Mouse (Mus musculus): Measurements from ENCODE around the gene Pdcd7. TPM values are rescaled to one million over a fixed set of nuclear protein-coding genes. Genes with fewer than 3 reads are reported as not detected.
A peak's percentile ranks its signal among the peaks of the same experiment; 100 is the strongest.

Gene Pdcd7
- total RNA-seq, 1 experiment: 23.7 TPM

- Histone ChIP-seq H3K4me3 (ENCODE audit: insufficient read depth in 1 of 2, low read depth in 1 of 2, low read length in 2 of 2, poor library complexity in 1 of 2, severe bottlenecking in 1 of 2) (no peak overlapping the region), H3K9me3 (ENCODE audit: control insufficient read depth, insufficient read depth, low read depth, low read length) (no peaks in the 10 kb centered on the region), H3K4me1 (ENCODE audit: control insufficient read depth in 2 of 2, insufficient read depth in 2 of 2, low read length in 2 of 2, poor library complexity in 1 of 2) (peaks cover 0 to 3% of the 10 kb centered on the region in 2 experiments; a peak in 1 of 4 replicates), H3K36me3 (ENCODE audit: control insufficient read depth, insufficient read depth, low read length, poor library complexity, severe bottlenecking) (no peaks in the 10 kb centered on the region), H3K9ac (ENCODE audit: insufficient read depth, low read depth, low read length, poor library complexity, severe bottlenecking) (no peak overlapping the region), H3K27ac (ENCODE audit: insufficient read depth, low read depth, low read length, poor library complexity, severe bottlenecking) (no peak overlapping the region)
- in situ Hi-C loops (cut with MboI; ENCODE audit: low sequenced_read_pairs in 2 of 2, unreplicated experiment in 2 of 2): no loop called here
- no peak for DNase-seq (ENCODE audit: low read depth, low spot score)
- TF ChIP-seq ZC3H11A (IDR thresholded peaks at IDR 0.05; ENCODE audit: borderline replicate concordance, low read depth, low read length) (no peak), MAFK (IDR thresholded peaks at IDR 0.05; ENCODE audit: insufficient read depth, low read depth, low read length) (no peak), ZNF384 (IDR thresholded peaks at IDR 0.05; ENCODE audit: low read depth, low read length) (no peak), HCFC1 (IDR thresholded peaks at IDR 0.05; ENCODE audit: borderline replicate concordance, insufficient read depth, low read length) (no peak), CHD2 (IDR thresholded peaks at IDR 0.05; ENCODE audit: low read depth, low read length) (no peak)
Measured at GRCm38 (mm10) chr9:65392638-65393364, 46.9 kb downstream of the Pdcd7 start.

- Histone ChIP-seq H3K36me3 (ENCODE audit: control insufficient read depth, insufficient read depth, low read length, poor library complexity, severe bottlenecking) (no peaks in the 10 kb centered on the region), H3K4me1 (ENCODE audit: control insufficient read depth in 2 of 2, insufficient read depth in 2 of 2, low read length in 2 of 2, poor library complexity in 1 of 2) (peaks cover 0 to 3% of the 10 kb centered on the region in 2 experiments; a peak in 1 of 4 replicates), H3K9ac (ENCODE audit: insufficient read depth, low read depth, low read length, poor library complexity, severe bottlenecking) (no peak overlapping the region), H3K4me3 (ENCODE audit: insufficient read depth in 1 of 2, low read depth in 1 of 2, low read length in 2 of 2, poor library complexity in 1 of 2, severe bottlenecking in 1 of 2) (no peak overlapping the region), H3K9me3 (ENCODE audit: control insufficient read depth, insufficient read depth, low read depth, low read length) (no peaks in the 10 kb centered on the region), H3K27ac (ENCODE audit: insufficient read depth, low read depth, low read length, poor library complexity, severe bottlenecking) (no peak overlapping the region)
- DNase-seq (ENCODE audit: low read depth, low spot score): no peak
- TF ChIP-seq ZNF384 (IDR thresholded peaks at IDR 0.05; ENCODE audit: low read depth, low read length): no peak
- no peak for TF ChIP-seq CHD2 (IDR thresholded peaks at IDR 0.05; ENCODE audit: low read depth, low read length)
- TF ChIP-seq ZC3H11A (IDR thresholded peaks at IDR 0.05; ENCODE audit: borderline replicate concordance, low read depth, low read length): no peak
- no peak for TF ChIP-seq MAFK (IDR thresholded peaks at IDR 0.05; ENCODE audit: insufficient read depth, low read depth, low read length)
- no peak for TF ChIP-seq HCFC1 (IDR thresholded peaks at IDR 0.05; ENCODE audit: borderline replicate concordance, insufficient read depth, low read length)
- in situ Hi-C loops (cut with MboI; ENCODE audit: low sequenced_read_pairs in 2 of 2, unreplicated experiment in 2 of 2): no loop called here
Measured at GRCm38 (mm10) chr9:65393606-65394005, 47.7 kb downstream of the Pdcd7 start.

- no peak for TF ChIP-seq ZC3H11A (IDR thresholded peaks at IDR 0.05; ENCODE audit: borderline replicate concordance, low read depth, low read length)
- TF ChIP-seq HCFC1 (IDR thresholded peaks at IDR 0.05; ENCODE audit: borderline replicate concordance, insufficient read depth, low read length): no peak
- no peak for TF ChIP-seq CHD2 (IDR thresholded peaks at IDR 0.05; ENCODE audit: low read depth, low read length)
- TF ChIP-seq ZNF384 (IDR thresholded peaks at IDR 0.05; ENCODE audit: low read depth, low read length): no peak
- TF ChIP-seq MAFK (IDR thresholded peaks at IDR 0.05; ENCODE audit: insufficient read depth, low read depth, low read length): no peak
- H3K9ac ChIP-seq (ENCODE audit: insufficient read depth, low read depth, low read length, poor library complexity, severe bottlenecking): no peak overlapping the region
- no peak overlapping the region for H3K4me3 ChIP-seq (ENCODE audit: insufficient read depth in 1 of 2, low read depth in 1 of 2, low read length in 2 of 2, poor library complexity in 1 of 2, severe bottlenecking in 1 of 2)
- no peak overlapping the region for H3K27ac ChIP-seq (ENCODE audit: insufficient read depth, low read depth, low read length, poor library complexity, severe bottlenecking)
- peaks cover 0 to 3% of the 10 kb centered on the region in 2 experiments; a peak in 1 of 4 replicates for H3K4me1 ChIP-seq (ENCODE audit: control insufficient read depth in 2 of 2, insufficient read depth in 2 of 2, low read length in 2 of 2, poor library complexity in 1 of 2)
- no peaks in the 10 kb centered on the region for H3K36me3 ChIP-seq (ENCODE audit: control insufficient read depth, insufficient read depth, low read length, poor library complexity, severe bottlenecking)
- in situ Hi-C loops (cut with MboI; ENCODE audit: low sequenced_read_pairs in 2 of 2, unreplicated experiment in 2 of 2): no loop called here
- H3K9me3 ChIP-seq (ENCODE audit: control insufficient read depth, insufficient read depth, low read depth, low read length): no peaks in the 10 kb centered on the region
- DNase-seq (ENCODE audit: low read depth, low spot score): no peak
Measured at GRCm38 (mm10) chr9:65394360-65394759, 48.5 kb downstream of the Pdcd7 start.

GRCm38 (mm10) chr9:65398279-65398678 is 52.4 kb downstream of the Pdcd7 start, which contains the start of gene Rasl12:
Gene Rasl12, plus strand, starts transcription at chr9:65398506.
- Histone ChIP-seq H3K9ac (ENCODE audit: insufficient read depth, low read depth, low read length, poor library complexity, severe bottlenecking) (peak within 1 kb of the TSS; percentile 42; the same call in 1 of the 2 replicates), H3K27ac (ENCODE audit: insufficient read depth, low read depth, low read length, poor library complexity, severe bottlenecking) (no peak within 1 kb of the TSS), H3K36me3 (ENCODE audit: control insufficient read depth, insufficient read depth, low read length, poor library complexity, severe bottlenecking) (no peaks in the 10 kb centered on the region), H3K9me3 (ENCODE audit: control insufficient read depth, insufficient read depth, low read depth, low read length) (no peaks in the 10 kb centered on the region), H3K4me1 (ENCODE audit: control insufficient read depth in 2 of 2, insufficient read depth in 2 of 2, low read length in 2 of 2, poor library complexity in 1 of 2) (no peaks in the 10 kb centered on the region), H3K4me3 (ENCODE audit: insufficient read depth in 1 of 2, low read depth in 1 of 2, low read length in 2 of 2, poor library complexity in 1 of 2, severe bottlenecking in 1 of 2) (peak within 1 kb of the TSS; percentile 60 to 68)
- no peak for DNase-seq (ENCODE audit: low read depth, low spot score)
- TF ChIP-seq MAFK (IDR thresholded peaks at IDR 0.05; ENCODE audit: insufficient read depth, low read depth, low read length): no peak
- no peak for TF ChIP-seq CHD2 (IDR thresholded peaks at IDR 0.05; ENCODE audit: low read depth, low read length)
- TF ChIP-seq ZNF384 (IDR thresholded peaks at IDR 0.05; ENCODE audit: low read depth, low read length): no peak
- TF ChIP-seq HCFC1 (IDR thresholded peaks at IDR 0.05; ENCODE audit: borderline replicate concordance, insufficient read depth, low read length): no peak
- no peak for TF ChIP-seq ZC3H11A (IDR thresholded peaks at IDR 0.05; ENCODE audit: borderline replicate concordance, low read depth, low read length)
- in situ Hi-C loops (cut with MboI; ENCODE audit: low sequenced_read_pairs in 2 of 2, unreplicated experiment in 2 of 2): no loop called here
